Mouse (Mus musculus) testis, adult 2 months (tissue): Measurements from ENCODE around the gene 1700015G11Rik.

Experiments used
- CTCF ChIP-seq: fragments of 200-500 bp; IDR thresholded peaks from 2 replicates; pipeline ENCODE4 v1.5.1; 2012; ENCODE audit warnings: low read depth, mild to moderate bottlenecking, inconsistent platforms, low read length, moderate library complexity; ENCODE audit not compliant: control insufficient read depth, insufficient read depth, insufficient replicate concordance
- POLR2A ChIP-seq: fragments of 200-500 bp; IDR thresholded peaks from 2 replicates; pipeline ENCODE4 v1.6.1; 2012; ENCODE audit warnings: low read depth, mild to moderate bottlenecking, inconsistent platforms, low read length, moderate library complexity; ENCODE audit not compliant: control insufficient read depth

GRCm38 (mm10) chr7:51973091-51973490 lies 42.4 kb downstream of the 1700015G11Rik start:
- TF ChIP-seq CTCF (no peak), POLR2A (no peak)
